Mouse (Mus musculus) liver, embryonic 16.5 days (tissue): ENCODE results near the gene Rcan1. TPM values are rescaled to one million over a fixed set of nuclear protein-coding genes. Genes with fewer than 3 reads are reported as not detected.

Source experiments
- ATAC-seq: fragments of 200-750 bp; cut with Nextera tagmentation; 2 replicates; pipeline ENCODE4 v1.8.0; 2017; ENCODE audit warnings: low read depth, mild to moderate bottlenecking, moderate number of reproducible peaks, moderate library complexity
- H3K27ac ChIP-seq: fragments of 300-500 bp; sonication (generic); 2 replicates; pipeline ENCODE4 v1.5.1; 2014; ENCODE audit warnings: mild to moderate bottlenecking, low read length
- H3K27me3 ChIP-seq: fragments of 300-500 bp; sonication (generic); 2 replicates; pipeline ENCODE4 v1.6.1; 2014; ENCODE audit warnings: low read depth, low read length, mixed read lengths; ENCODE audit not compliant: control insufficient read depth, insufficient read depth
- H3K36me3 ChIP-seq: fragments of 300-500 bp; sonication (generic); 2 replicates; pipeline ENCODE4 v1.6.1; 2014; ENCODE audit warnings: mild to moderate bottlenecking; ENCODE audit not compliant: control insufficient read depth, insufficient read depth
- H3K4me1 ChIP-seq: fragments of 300-500 bp; sonication (generic); 2 replicates; pipeline ENCODE4 v1.6.1; 2014; ENCODE audit warnings: low read depth, low read length, mixed read lengths; ENCODE audit not compliant: control insufficient read depth
- H3K4me2 ChIP-seq: fragments of 300-500 bp; sonication (generic); 2 replicates; pipeline ENCODE4 v1.6.1; 2014; ENCODE audit warnings: low read depth, low read length, mixed read lengths
- H3K4me3 ChIP-seq: fragments of 300-500 bp; sonication (generic); 2 replicates; pipeline ENCODE4 v1.5.1; 2014; ENCODE audit warnings: low read depth, mild to moderate bottlenecking, low read length
- H3K9ac ChIP-seq: fragments of 300-500 bp; sonication (generic); 2 replicates; pipeline ENCODE4 v1.6.1; 2014; ENCODE audit warnings: low read depth, low read length
- H3K9me3 ChIP-seq: fragments of 300-500 bp; sonication (generic); replicated peaks from 2 replicates; pipeline ENCODE4 v1.6.1; 2016; ENCODE audit warnings: low read length; ENCODE audit not compliant: control insufficient read depth
- WGBS: fragments of 180-500 bp; shearing (Covaris S2); extraction: QIAGEN DNeasy Blood & Tissue Kit; methylation state at CpG from one replicate; pipeline ENCODE4 v1.1.7; 2014; ENCODE audit not compliant: insufficient replicate concordance; 5-methylcytosine and 5-hydroxymethylcytosine counted together
- polyA plus RNA-seq: library from polyadenylated mRNA; unstranded; fragments of >200 nt; fragmentation: Nextera tagmentation; extraction: Ambion mirVana; gene quantifications from 2 replicates; pipeline ENCODE4 v1.2.1, GENCODE M21; 2015

Gene Rcan1
- polyA plus RNA-seq, 1 experiment from 2014 or later, result 7.4 TPM

DNA sequence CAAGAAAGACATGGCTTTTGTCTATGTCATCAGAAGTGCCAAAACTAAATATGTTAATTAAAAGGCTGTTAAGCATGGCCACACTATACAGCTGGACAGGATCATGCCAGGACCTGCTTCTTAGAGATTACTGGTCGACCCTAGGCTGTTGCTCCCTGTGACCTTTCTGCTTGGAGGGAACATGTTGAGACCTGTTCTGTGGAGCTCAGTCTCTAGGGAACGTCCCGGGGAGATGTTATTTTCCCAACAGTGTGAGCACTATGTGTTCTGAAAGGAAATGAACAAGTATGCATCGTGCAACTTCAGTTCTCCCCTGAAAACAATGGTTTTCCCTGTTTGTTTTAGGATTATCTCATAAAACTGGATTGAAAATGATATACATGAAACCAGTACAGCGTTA, 32.4 kb upstream of the Rcan1 start:
- H3K4me1 ChIP-seq, result no peaks in the 10 kb centered on the region
- no peak overlapping the region for H3K27ac ChIP-seq
- ATAC-seq, result no peak
- no peak overlapping the region for H3K4me3 ChIP-seq
- 44% methylated on average over 5 of the region's 5 CpGs for WGBS
- H3K9ac ChIP-seq, result no peak overlapping the region
- no peaks in the 10 kb centered on the region for H3K36me3 ChIP-seq
- H3K27me3 ChIP-seq, result peaks cover 31% of the 10 kb centered on the region
- no peak overlapping the region for H3K4me2 ChIP-seq
- H3K9me3 ChIP-seq, result no peaks in the 10 kb centered on the region

DNA sequence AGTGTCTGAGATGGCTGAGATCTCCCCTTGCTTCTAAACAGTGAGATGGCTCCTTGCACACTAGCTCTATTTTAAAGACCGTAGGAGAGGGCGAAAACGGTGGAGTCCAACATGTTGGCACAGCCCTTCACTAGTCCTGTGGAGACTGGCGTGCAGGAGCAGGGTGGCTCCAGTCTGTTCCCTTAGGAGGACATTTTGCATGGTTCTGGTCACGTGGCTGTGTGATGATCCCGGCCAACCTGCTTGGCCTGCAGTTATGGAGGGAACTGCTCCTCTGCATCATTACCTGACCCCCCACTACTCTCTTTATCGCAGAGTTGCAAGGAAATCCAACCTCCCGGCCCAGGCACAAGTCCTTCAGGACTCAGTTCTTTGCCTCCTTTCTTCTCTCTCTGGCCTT, 29.9 kb upstream of the Rcan1 start:
- Histone ChIP-seq H3K27me3 (peaks cover 47% of the 10 kb centered on the region), H3K27ac (no peak overlapping the region), H3K9ac (no peak overlapping the region), H3K4me2 (no peak overlapping the region), H3K4me3 (no peak overlapping the region), H3K4me1 (no peaks in the 10 kb centered on the region), H3K9me3 (no peaks in the 10 kb centered on the region), H3K36me3 (no peaks in the 10 kb centered on the region)
- 66% methylated on average over 8 of the region's 8 CpGs for WGBS
- no peak for ATAC-seq

DNA sequence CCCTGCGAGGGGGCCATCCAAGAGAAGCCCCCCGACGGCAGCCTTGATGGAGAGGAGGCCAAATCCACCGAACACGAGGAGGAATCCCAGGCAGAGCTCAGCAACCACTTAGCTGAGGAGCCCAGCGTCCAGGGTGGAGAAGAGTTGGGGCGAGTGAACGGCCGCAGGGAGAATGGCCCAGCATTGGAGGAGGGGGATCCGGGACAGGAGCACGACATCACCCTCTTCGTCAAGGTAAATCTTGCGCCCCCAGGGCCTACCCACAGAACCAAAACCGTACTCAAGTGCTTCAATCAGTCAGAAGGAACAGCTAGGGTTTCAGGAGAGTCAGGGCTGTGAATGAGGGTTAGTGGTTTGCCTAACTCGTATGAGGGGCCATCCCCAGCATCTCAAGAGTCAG, 28.7 kb upstream of the Rcan1 start:
- Histone ChIP-seq H3K9ac (no peak overlapping the region), H3K36me3 (no peaks in the 10 kb centered on the region), H3K27me3 (peaks cover 47% of the 10 kb centered on the region), H3K4me2 (peak overlapping the region; percentile 66), H3K4me1 (peaks cover 4% of the 10 kb centered on the region), H3K9me3 (no peaks in the 10 kb centered on the region), H3K27ac (no peak overlapping the region), H3K4me3 (peak overlapping the region; percentile 46)
- no peak for ATAC-seq
- WGBS, result 15% methylated on average over 15 of the region's 15 CpGs

DNA sequence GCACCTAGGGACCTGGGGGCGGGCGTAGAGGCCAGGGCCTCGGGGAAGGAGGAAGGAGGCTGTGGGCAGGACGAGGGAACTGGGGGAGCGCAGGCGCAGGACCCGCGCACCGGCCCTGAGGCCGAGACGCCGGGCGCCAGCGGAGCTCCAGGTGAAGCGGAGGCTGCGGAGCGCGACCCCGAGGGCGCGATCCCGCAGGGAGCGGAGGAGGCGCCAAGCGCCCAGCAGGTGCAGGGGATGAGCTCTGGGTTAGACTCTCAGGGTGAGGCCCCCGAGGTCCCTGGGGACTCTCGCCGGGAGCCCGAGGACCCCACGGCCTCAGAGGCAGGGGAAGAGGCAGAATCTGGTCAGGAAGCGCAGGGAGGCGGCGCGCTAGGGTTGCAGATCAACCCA, 27.9 kb upstream of the Rcan1 start:
- no peaks in the 10 kb centered on the region for H3K36me3 ChIP-seq
- peaks cover 10% of the 10 kb centered on the region for H3K4me1 ChIP-seq
- no peaks in the 10 kb centered on the region for H3K9me3 ChIP-seq
- ATAC-seq, result no peak
- H3K27ac ChIP-seq, result no peak overlapping the region
- WGBS, result under 1% methylated on average over 33 of the region's 34 CpGs
- peak overlapping the region; percentile 46 for H3K4me3 ChIP-seq
- peaks cover 47% of the 10 kb centered on the region for H3K27me3 ChIP-seq
- no peak overlapping the region for H3K9ac ChIP-seq
- H3K4me2 ChIP-seq, result peak overlapping the region; percentile 66

DNA sequence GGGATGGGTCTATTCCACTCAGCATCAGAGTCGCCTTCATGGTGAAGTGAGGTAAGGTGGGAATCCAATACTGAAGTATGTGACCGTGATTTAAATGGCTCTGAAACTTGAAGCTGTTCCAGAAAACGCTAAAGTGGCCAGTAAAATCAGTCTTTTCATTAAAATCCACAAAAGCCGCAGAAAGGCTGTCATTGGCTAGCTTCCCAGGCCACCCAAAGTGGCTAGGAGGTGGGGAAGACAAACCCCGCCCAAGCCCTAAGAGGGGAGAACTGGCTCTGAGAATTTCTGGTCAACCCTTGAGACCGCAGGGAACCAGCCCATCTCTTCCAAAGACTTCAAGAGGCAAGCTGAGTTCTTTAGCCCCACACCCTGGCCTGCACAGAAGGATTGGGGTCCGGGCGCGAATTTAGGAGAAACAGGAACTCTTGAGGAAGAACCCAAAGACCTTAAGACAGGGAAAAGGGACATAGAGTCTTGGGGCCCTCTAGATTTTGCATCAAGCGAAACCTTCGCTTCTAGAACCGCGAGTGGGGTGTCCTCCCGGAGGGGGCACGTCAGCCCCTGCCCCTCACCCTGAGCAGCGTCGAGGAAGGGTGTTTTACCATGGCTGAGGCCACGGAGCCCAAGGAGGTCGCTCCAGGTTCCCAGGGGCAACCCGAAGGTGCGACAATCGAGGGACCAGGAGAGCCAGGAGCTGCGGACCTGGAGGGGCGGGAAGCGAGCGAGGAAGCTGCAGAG, 27.4 kb upstream of the Rcan1 start:
- peak overlapping the region; percentile 46 for H3K4me3 ChIP-seq
- no peaks in the 10 kb centered on the region for H3K9me3 ChIP-seq
- no peaks in the 10 kb centered on the region for H3K36me3 ChIP-seq
- peak overlapping the region; percentile 66 for H3K4me2 ChIP-seq
- no peak overlapping the region for H3K9ac ChIP-seq
- H3K27me3 ChIP-seq, result peaks cover 47% of the 10 kb centered on the region
- H3K27ac ChIP-seq, result no peak overlapping the region
- WGBS, result 11% methylated on average over 26 of the region's 26 CpGs
- no peak for ATAC-seq
- peaks cover 15% of the 10 kb centered on the region for H3K4me1 ChIP-seq

DNA sequence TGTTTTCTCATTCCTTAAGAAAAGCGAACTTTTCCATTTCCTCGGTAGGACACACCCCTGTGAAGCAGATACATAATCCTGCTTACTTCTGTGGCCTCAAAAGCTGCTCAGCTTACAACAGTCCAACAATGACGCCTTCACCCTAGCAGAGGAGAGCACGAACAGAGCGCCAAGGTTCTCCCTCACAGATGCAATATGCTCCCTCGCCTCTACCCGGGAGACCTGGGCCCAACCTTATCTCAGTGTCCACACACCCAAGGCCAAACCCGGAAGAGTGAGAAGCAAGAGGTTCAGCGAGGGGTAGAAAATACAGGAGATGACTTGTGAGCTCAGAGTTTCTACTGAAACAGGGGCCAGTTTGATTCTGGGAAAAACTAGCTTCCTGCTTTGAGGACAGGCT, 18.7 kb upstream of the Rcan1 start:
- Histone ChIP-seq H3K9ac (no peak overlapping the region; the same call in 1 of the 2 replicates), H3K4me1 (peaks cover 25% of the 10 kb centered on the region), H3K4me2 (peak overlapping the region; percentile 10; the same call in 1 of the 2 replicates), H3K4me3 (no peak overlapping the region), H3K9me3 (no peaks in the 10 kb centered on the region), H3K36me3 (no peaks in the 10 kb centered on the region), H3K27ac (peak overlapping the region; percentile 29; the same call in 1 of the 2 replicates), H3K27me3 (no peaks in the 10 kb centered on the region)
- ATAC-seq, result peak; percentile 70
- 21% methylated on average over 9 of the region's 9 CpGs for WGBS

DNA sequence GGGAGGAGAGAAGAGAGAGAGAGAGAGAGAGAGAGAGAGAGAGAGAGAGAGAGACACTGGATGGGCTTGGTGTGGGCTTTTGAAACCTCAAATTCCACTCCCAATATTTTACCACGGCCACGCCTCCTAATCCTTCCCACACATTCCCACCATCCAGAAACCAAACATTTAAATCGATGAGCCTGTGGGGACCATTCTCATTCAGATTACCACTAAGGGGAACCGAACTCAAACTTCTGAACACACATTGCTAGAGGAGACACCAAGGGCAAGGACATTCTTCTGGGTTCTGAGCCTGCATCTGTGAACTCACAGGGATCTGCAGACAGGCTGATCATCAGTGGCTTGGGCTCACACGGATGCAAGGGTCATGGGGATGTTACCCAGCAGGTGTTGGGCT, 17.8 kb upstream of the Rcan1 start:
- H3K27me3 ChIP-seq, result no peaks in the 10 kb centered on the region
- peaks cover 17% of the 10 kb centered on the region for H3K4me1 ChIP-seq
- H3K9ac ChIP-seq, result no peak overlapping the region
- no peak overlapping the region for H3K4me3 ChIP-seq
- ATAC-seq, result no peak
- no peaks in the 10 kb centered on the region for H3K36me3 ChIP-seq
- H3K4me2 ChIP-seq, result no peak overlapping the region
- WGBS, result 80% methylated on average over 5 of the region's 5 CpGs
- no peak overlapping the region for H3K27ac ChIP-seq
- H3K9me3 ChIP-seq, result no peaks in the 10 kb centered on the region

DNA sequence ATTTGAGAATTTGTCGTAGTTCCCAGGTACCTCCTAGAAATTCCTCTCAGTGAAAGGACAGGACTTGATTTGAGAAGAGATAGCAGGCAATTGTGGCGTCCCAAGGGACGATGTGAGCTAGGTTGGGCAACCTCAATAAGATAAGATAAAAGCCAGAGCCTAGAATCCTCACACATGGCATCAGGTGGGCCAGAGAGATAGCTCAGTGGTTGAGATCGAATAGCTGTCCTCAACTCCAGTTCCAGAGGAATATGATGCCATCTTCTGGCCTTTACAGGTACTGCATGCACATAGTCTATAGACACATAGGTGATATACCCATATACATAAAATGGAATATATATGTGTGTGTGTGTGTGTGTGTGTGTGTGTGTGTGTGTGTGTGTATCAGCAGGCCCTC, 16.8 kb upstream of the Rcan1 start:
- no peak overlapping the region for H3K9ac ChIP-seq
- no peak overlapping the region for H3K4me3 ChIP-seq
- H3K4me1 ChIP-seq, result peaks cover 11% of the 10 kb centered on the region
- H3K36me3 ChIP-seq, result no peaks in the 10 kb centered on the region
- ATAC-seq, result peak; percentile 66
- no peaks in the 10 kb centered on the region; the same call in 1 of the 2 replicates for H3K27me3 ChIP-seq
- no peaks in the 10 kb centered on the region for H3K9me3 ChIP-seq
- H3K27ac ChIP-seq, result no peak overlapping the region
- WGBS, result 22% methylated on average over 4 of the region's 4 CpGs
- H3K4me2 ChIP-seq, result no peak overlapping the region

DNA sequence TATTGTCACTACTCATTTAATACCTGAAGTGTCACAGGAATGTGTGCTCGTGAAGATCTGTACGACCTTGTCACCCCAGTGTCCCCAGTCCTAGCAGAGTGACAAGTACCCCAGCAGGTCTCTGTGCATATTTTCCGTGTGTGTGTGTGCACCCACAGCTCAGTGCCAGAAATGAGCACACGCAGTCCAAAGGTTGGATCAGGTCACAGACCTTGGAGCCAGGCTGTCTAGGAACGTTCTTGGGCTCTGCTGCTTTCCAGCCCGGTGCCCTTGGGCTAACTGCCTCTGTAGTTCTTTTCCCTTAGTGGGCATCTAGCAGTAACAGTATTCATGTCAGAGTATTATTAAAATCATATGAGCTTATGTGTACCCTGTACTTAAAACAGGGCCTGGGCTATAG, 16.4 kb upstream of the Rcan1 start:
- H3K9ac ChIP-seq, result no peak overlapping the region
- ATAC-seq, result no peak
- no peaks in the 10 kb centered on the region for H3K9me3 ChIP-seq
- no peak overlapping the region for H3K4me3 ChIP-seq
- no peak overlapping the region for H3K27ac ChIP-seq
- no peaks in the 10 kb centered on the region; the same call in 1 of the 2 replicates for H3K27me3 ChIP-seq
- no peak overlapping the region for H3K4me2 ChIP-seq
- WGBS, result 66% methylated on average over 6 of the region's 6 CpGs
- H3K4me1 ChIP-seq, result peaks cover 7% of the 10 kb centered on the region
- H3K36me3 ChIP-seq, result no peaks in the 10 kb centered on the region
